Mouse (Mus musculus) thymus, adult 2 months (tissue): ENCODE results near the gene Nell2.

ENCODE experiments used
- CTCF ChIP-seq: fragments of 200-500 bp; IDR thresholded peaks from 2 replicates; pipeline ENCODE4 v1.5.1; 2012; ENCODE audit warnings: mild to moderate bottlenecking, control low read depth, low read length, moderate library complexity, borderline replicate concordance; ENCODE audit not compliant: control insufficient read depth, poor library complexity, insufficient read depth; ENCODE audit errors: extremely low read depth
- POLR2A ChIP-seq: fragments of 200-500 bp; IDR thresholded peaks from 2 replicates; pipeline ENCODE4 v1.6.1; 2012; ENCODE audit warnings: mild to moderate bottlenecking, low read length, control low read depth, moderate library complexity; ENCODE audit not compliant: control insufficient read depth, poor library complexity, insufficient read depth; ENCODE audit errors: extremely low read depth

DNA sequence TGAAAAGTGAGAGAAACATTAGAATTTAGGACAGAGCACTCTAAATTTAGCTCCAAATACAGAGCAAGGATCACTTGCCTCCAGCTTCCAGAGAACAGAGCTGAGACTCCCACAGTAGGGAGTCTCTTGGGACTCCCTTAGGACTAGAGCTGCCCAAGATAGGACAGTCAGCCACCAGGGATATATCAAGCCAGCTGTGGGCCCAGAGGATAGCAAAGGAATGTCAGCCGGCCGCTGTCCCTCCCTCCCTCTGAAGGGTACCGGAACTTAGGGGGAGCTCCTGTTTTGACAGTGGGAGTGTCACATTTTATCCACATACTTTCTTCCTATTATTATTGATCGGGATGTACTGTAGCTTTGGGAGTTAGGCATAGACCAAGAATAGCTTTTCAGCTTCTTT lies 319.2 kb downstream of the Nell2 start:
- TF ChIP-seq CTCF (no peak), POLR2A (no peak)
